Mouse (Mus musculus): ENCODE results near the gene Clstn2. TPM values are rescaled to one million over a fixed set of nuclear protein-coding genes. Genes with fewer than 3 reads are reported as not detected.

The Clstn2 gene
- polyA plus RNA-seq, 1 experiment from 2014 or later = 1.3 TPM

- Histone ChIP-seq H3K4me1 (peaks cover 6% of the 10 kb centered on the region), H3K9ac (no peak overlapping the region), H3K4me3 (no peak overlapping the region), H3K4me2 (no peak overlapping the region), H3K27me3 (no peaks in the 10 kb centered on the region), H3K27ac (no peak overlapping the region), H3K36me3 (no peaks in the 10 kb centered on the region), H3K9me3 (no peaks in the 10 kb centered on the region)
- WGBS = 74% methylated on average over 3 of the region's 3 CpGs
- no peak for ATAC-seq (ENCODE audit: borderline replicate concordance, extremely low read depth, low FRiP score, low TSS enrichment)
Observed at GRCm38 (mm10) chr9:97816143-97816805, 216.7 kb downstream of the Clstn2 start.

- 41% methylated on average over 3 of the region's 3 CpGs for WGBS
- ATAC-seq (ENCODE audit: borderline replicate concordance, extremely low read depth, low FRiP score, low TSS enrichment) = no peak
- H3K4me3 ChIP-seq = no peak overlapping the region
- H3K4me1 ChIP-seq = peaks cover 6% of the 10 kb centered on the region
- no peaks in the 10 kb centered on the region for H3K9me3 ChIP-seq
- H3K27me3 ChIP-seq = no peaks in the 10 kb centered on the region
- no peak overlapping the region for H3K9ac ChIP-seq
- no peak overlapping the region for H3K4me2 ChIP-seq
- no peaks in the 10 kb centered on the region for H3K36me3 ChIP-seq
- H3K27ac ChIP-seq = no peak overlapping the region
Observed at GRCm38 (mm10) chr9:97813157-97813556, 219.8 kb downstream of the Clstn2 start.

- Histone ChIP-seq H3K9ac (no peak overlapping the region), H3K4me1 (no peaks in the 10 kb centered on the region), H3K4me2 (no peak overlapping the region), H3K36me3 (no peaks in the 10 kb centered on the region), H3K4me3 (no peak overlapping the region), H3K9me3 (no peaks in the 10 kb centered on the region), H3K27ac (no peak overlapping the region), H3K27me3 (no peaks in the 10 kb centered on the region)
- 62% methylated on average over 5 of the region's 5 CpGs for WGBS
- no peak for ATAC-seq (ENCODE audit: borderline replicate concordance, extremely low read depth, low FRiP score, low TSS enrichment)
Observed at GRCm38 (mm10) chr9:97807031-97807430, 225.9 kb downstream of the Clstn2 start.

- Histone ChIP-seq H3K27ac (no peak overlapping the region), H3K9ac (no peak overlapping the region), H3K9me3 (no peaks in the 10 kb centered on the region), H3K4me3 (no peak overlapping the region), H3K27me3 (no peaks in the 10 kb centered on the region), H3K36me3 (no peaks in the 10 kb centered on the region), H3K4me1 (no peaks in the 10 kb centered on the region), H3K4me2 (no peak overlapping the region)
- no peak for ATAC-seq (ENCODE audit: borderline replicate concordance, extremely low read depth, low FRiP score, low TSS enrichment)
- WGBS = 51% methylated on average over 8 of the region's 8 CpGs
Observed at GRCm38 (mm10) chr9:97793661-97794060, 239.3 kb downstream of the Clstn2 start.

- Histone ChIP-seq H3K27me3 (no peaks in the 10 kb centered on the region), H3K9ac (no peak overlapping the region), H3K36me3 (no peaks in the 10 kb centered on the region), H3K4me2 (no peak overlapping the region), H3K9me3 (no peaks in the 10 kb centered on the region), H3K27ac (no peak overlapping the region), H3K4me1 (no peaks in the 10 kb centered on the region), H3K4me3 (no peak overlapping the region)
- WGBS = 56% methylated on average over 5 of the region's 5 CpGs
- ATAC-seq (ENCODE audit: borderline replicate concordance, extremely low read depth, low FRiP score, low TSS enrichment) = no peak
Observed at GRCm38 (mm10) chr9:97788151-97788670, 244.8 kb downstream of the Clstn2 start.

- H3K36me3 ChIP-seq = no peaks in the 10 kb centered on the region
- ATAC-seq (ENCODE audit: borderline replicate concordance, extremely low read depth, low FRiP score, low TSS enrichment) = no peak
- H3K27me3 ChIP-seq = no peaks in the 10 kb centered on the region
- H3K9ac ChIP-seq = no peak overlapping the region
- no peak overlapping the region for H3K27ac ChIP-seq
- peaks cover 3% of the 10 kb centered on the region; the same call in 1 of the 2 replicates for H3K4me1 ChIP-seq
- no peak overlapping the region for H3K4me3 ChIP-seq
- no peaks in the 10 kb centered on the region for H3K9me3 ChIP-seq
- no peak overlapping the region for H3K4me2 ChIP-seq
- 49% methylated on average over 5 of the region's 5 CpGs for WGBS
Observed at GRCm38 (mm10) chr9:97780032-97780616, 252.9 kb downstream of the Clstn2 start.

- no peaks in the 10 kb centered on the region for H3K27me3 ChIP-seq
- H3K9ac ChIP-seq = no peak overlapping the region
- WGBS = 72% methylated on average over 1 of the region's 1 CpGs
- H3K27ac ChIP-seq = no peak overlapping the region
- H3K4me2 ChIP-seq = no peak overlapping the region
- H3K4me1 ChIP-seq = peaks cover 3% of the 10 kb centered on the region; the same call in 1 of the 2 replicates
- H3K36me3 ChIP-seq = no peaks in the 10 kb centered on the region
- H3K4me3 ChIP-seq = no peak overlapping the region
- no peaks in the 10 kb centered on the region for H3K9me3 ChIP-seq
- no peak for ATAC-seq (ENCODE audit: borderline replicate concordance, extremely low read depth, low FRiP score, low TSS enrichment)
Observed at GRCm38 (mm10) chr9:97775770-97776169, 257.2 kb downstream of the Clstn2 start.

GRCm38 (mm10) chr9:97774991-97775390, 258.0 kb downstream of the Clstn2 start:
- Histone ChIP-seq H3K9ac (no peak overlapping the region), H3K36me3 (no peaks in the 10 kb centered on the region), H3K4me3 (no peak overlapping the region), H3K4me2 (no peak overlapping the region), H3K27me3 (no peaks in the 10 kb centered on the region), H3K4me1 (peaks cover 2% of the 10 kb centered on the region; the same call in 1 of the 2 replicates), H3K9me3 (no peaks in the 10 kb centered on the region), H3K27ac (no peak overlapping the region)
- WGBS = 88% methylated on average over 1 of the region's 1 CpGs
- ATAC-seq (ENCODE audit: borderline replicate concordance, extremely low read depth, low FRiP score, low TSS enrichment) = no peak

GRCm38 (mm10) chr9:97773911-97774310, 259.1 kb downstream of the Clstn2 start:
- no peak for ATAC-seq (ENCODE audit: borderline replicate concordance, extremely low read depth, low FRiP score, low TSS enrichment)
- WGBS = 86% methylated on average over 3 of the region's 3 CpGs
- Histone ChIP-seq H3K27me3 (no peaks in the 10 kb centered on the region), H3K9ac (no peak overlapping the region), H3K4me3 (no peak overlapping the region), H3K36me3 (no peaks in the 10 kb centered on the region), H3K4me1 (no peaks in the 10 kb centered on the region), H3K4me2 (no peak overlapping the region), H3K27ac (no peak overlapping the region), H3K9me3 (no peaks in the 10 kb centered on the region)

- Histone ChIP-seq H3K4me3 (no peak overlapping the region), H3K27me3 (no peaks in the 10 kb centered on the region), H3K9me3 (no peaks in the 10 kb centered on the region), H3K4me1 (no peaks in the 10 kb centered on the region), H3K36me3 (no peaks in the 10 kb centered on the region), H3K9ac (no peak overlapping the region), H3K4me2 (no peak overlapping the region), H3K27ac (no peak overlapping the region)
- no peak for ATAC-seq (ENCODE audit: borderline replicate concordance, extremely low read depth, low FRiP score, low TSS enrichment)
- 43% methylated on average over 3 of the region's 3 CpGs for WGBS
Observed at GRCm38 (mm10) chr9:97772431-97772830, 260.6 kb downstream of the Clstn2 start.

- Histone ChIP-seq H3K9me3 (no peaks in the 10 kb centered on the region), H3K27me3 (no peaks in the 10 kb centered on the region), H3K9ac (no peak overlapping the region), H3K27ac (no peak overlapping the region), H3K4me3 (no peak overlapping the region), H3K4me2 (no peak overlapping the region), H3K4me1 (no peaks in the 10 kb centered on the region), H3K36me3 (no peaks in the 10 kb centered on the region)
- no peak for ATAC-seq (ENCODE audit: borderline replicate concordance, extremely low read depth, low FRiP score, low TSS enrichment)
- 27% methylated on average over 5 of the region's 5 CpGs for WGBS
Observed at GRCm38 (mm10) chr9:97769331-97769730, 263.6 kb downstream of the Clstn2 start.

GRCm38 (mm10) chr9:97765251-97765767, 267.7 kb downstream of the Clstn2 start:
- no peak overlapping the region for H3K4me2 ChIP-seq
- no peaks in the 10 kb centered on the region for H3K27me3 ChIP-seq
- no peak overlapping the region for H3K27ac ChIP-seq
- H3K4me3 ChIP-seq = no peak overlapping the region
- H3K36me3 ChIP-seq = no peaks in the 10 kb centered on the region
- H3K9ac ChIP-seq = no peak overlapping the region
- H3K4me1 ChIP-seq = 0 out of 2 replicates have a peak, but pooled peaks cover 5% of the 10 kb centered on the region
- H3K9me3 ChIP-seq = no peaks in the 10 kb centered on the region
- ATAC-seq (ENCODE audit: borderline replicate concordance, extremely low read depth, low FRiP score, low TSS enrichment) = no peak
- WGBS = 64% methylated on average over 6 of the region's 6 CpGs
